Mouse (Mus musculus) bone marrow macrophage, adult 2 months (primary cell): Measurements from ENCODE around the gene Myt1.

Experiments
- CTCF ChIP-seq: IDR thresholded peaks from 2 replicates; pipeline ENCODE4 v1.5.1; 2012; ENCODE audit warnings: low read depth, mild to moderate bottlenecking, low read length, moderate library complexity
- POLR2A ChIP-seq: IDR thresholded peaks from 2 replicates; pipeline ENCODE4 v1.6.1; 2012; ENCODE audit warnings: mild to moderate bottlenecking, low read depth, low read length, borderline replicate concordance

DNA sequence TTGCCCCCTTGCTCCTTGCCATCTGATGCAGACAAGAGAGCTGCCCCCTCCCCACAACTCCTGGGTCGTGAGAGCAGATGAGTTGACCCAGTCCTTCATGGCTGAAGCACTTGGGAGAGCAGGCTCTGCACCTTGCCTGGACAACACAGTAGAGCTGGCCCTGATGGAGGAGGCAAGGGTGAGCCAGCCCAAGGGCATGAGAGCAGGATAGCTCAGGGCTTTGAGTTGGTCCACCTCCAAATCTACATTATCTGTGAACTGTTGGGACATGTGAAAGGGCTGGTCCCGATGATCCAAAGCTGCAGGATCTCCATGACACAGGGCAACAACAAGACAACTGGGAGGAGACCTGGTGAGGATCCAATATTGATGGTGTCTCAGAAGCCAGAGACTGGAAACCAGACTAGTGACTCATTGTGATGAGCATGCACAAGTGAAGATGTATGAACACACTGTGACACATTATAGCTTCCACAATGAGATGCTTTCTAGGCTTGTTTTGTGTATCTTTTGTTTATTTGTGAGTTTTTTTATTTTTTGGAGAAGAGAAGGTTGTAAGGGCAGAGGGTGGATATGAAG lies 4.9 kb upstream of the Myt1 start:
- TF ChIP-seq POLR2A (no peak), CTCF (no peak)
